Mouse (Mus musculus) thymus, adult 2 months (tissue): ENCODE data around the gene Kpna1.

ENCODE experiments used
- CTCF ChIP-seq: fragments of 200-500 bp; IDR thresholded peaks from 2 replicates; pipeline ENCODE4 v1.5.1; 2012; ENCODE audit warnings: mild to moderate bottlenecking, control low read depth, low read length, moderate library complexity, borderline replicate concordance; ENCODE audit not compliant: control insufficient read depth, poor library complexity, insufficient read depth; ENCODE audit errors: extremely low read depth
- POLR2A ChIP-seq: fragments of 200-500 bp; IDR thresholded peaks from 2 replicates; pipeline ENCODE4 v1.6.1; 2012; ENCODE audit warnings: mild to moderate bottlenecking, low read length, control low read depth, moderate library complexity; ENCODE audit not compliant: control insufficient read depth, poor library complexity, insufficient read depth; ENCODE audit errors: extremely low read depth

GRCm38 (mm10) chr16:36067694-36068093, 89.1 kb downstream of the Kpna1 start:
- TF ChIP-seq CTCF = no peak
- no peak for TF ChIP-seq POLR2A
